Mouse (Mus musculus) left cerebral cortex, postnatal 25 days (tissue): ENCODE data around the gene Dlgap1. TPM values are rescaled to one million over a fixed set of nuclear protein-coding genes. Genes with fewer than 3 reads are reported as not detected.
"Not testable (repeated sequence)": the region's sequence is repeated elsewhere in the genome, so short reads cannot be mapped to it uniquely, and the experiment has no call there.

Source experiments
- DNase-seq, 2 experiments: peaks; one replicate each; pipeline ENCODE4 v3.0.0; 2022; ENCODE audit warnings: low spot score in 2 of 2, mixed read lengths in 1 of 2
- intact Hi-C: fragments of 180-260 bp; cut with DNase I; formaldehyde crosslinking; loops from one replicate; pipeline ENCODE4 v1.15.1; 2025
- total RNA-seq, 2 experiments: library from RNA; stranded (reverse); gene quantifications; 2 replicates each; pipeline ENCODE4 v1.2.3; 2021

Dlgap1 gene
- total RNA-seq, 2 experiments from 2014 or later, result 420 to 443 TPM

DNA sequence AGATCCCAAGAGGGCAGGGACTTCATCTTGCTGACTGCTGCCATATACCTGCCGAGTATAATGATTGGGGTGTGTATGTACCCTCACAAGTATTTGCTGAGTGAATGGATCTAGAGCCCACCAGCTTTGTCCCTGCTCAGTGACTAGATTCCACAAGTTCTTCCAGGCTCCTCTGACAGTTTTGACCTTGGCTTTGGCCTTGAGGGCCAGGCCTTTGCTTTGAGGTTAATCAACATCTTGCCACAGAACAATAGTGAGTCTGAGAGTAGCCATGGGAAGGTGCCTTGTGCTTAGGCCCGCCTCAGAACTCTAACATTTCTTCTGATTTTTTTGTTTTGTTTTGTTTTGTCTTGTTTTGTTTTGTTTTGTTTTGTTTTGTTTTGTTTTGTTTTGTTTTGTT, 837.7 kb downstream of the Dlgap1 start:
- intact Hi-C loops, result no loop called here
- DNase-seq, result no peak

- DNase-seq, result no peak
- intact Hi-C loops, result no loop called here
Observed at GRCm38 (mm10) chr17:70807885-70808284, 839.0 kb downstream of the Dlgap1 start.

DNA sequence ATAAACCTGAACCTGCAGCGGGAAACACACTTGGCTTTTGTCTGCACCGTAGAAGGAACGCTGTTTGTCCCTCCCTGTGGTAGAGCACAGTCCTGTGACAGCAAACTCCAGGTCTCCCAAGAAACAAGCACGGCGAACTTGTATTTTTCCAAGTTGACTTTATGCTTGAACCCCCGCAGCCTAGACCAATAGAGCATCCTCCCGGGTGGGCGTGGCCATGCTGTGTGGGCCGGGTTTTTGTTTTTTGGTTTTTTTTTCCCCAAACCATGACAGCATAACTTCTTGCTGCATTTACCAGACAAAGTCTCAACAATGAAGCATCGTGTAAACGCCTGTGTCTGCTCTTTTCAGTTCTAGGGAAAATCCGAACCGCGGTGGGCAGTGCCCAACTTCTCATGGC, 840.0 kb downstream of the Dlgap1 start:
- no peak for DNase-seq
- intact Hi-C loops, result no loop called here

DNA sequence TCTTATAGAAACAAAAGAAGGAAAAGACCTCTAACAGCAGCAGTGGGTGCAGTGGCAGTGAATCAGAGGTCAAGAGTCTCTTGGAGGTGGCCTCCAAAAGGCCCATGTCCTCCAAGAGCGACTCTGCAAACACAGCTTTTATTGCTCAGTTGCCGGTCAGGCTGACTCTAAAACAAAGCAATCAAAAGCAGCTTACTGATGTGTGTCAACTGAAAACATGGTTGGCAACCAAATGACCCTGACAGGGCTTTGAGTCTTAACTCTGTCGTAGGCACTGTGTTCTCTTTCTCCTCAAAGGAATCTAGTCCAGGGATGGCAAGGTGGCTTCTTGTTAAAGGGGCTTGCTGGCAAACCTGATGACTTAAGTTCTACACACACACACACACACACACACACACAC, 840.9 kb downstream of the Dlgap1 start:
- intact Hi-C loops, result no loop called here
- no peak for DNase-seq

DNA sequence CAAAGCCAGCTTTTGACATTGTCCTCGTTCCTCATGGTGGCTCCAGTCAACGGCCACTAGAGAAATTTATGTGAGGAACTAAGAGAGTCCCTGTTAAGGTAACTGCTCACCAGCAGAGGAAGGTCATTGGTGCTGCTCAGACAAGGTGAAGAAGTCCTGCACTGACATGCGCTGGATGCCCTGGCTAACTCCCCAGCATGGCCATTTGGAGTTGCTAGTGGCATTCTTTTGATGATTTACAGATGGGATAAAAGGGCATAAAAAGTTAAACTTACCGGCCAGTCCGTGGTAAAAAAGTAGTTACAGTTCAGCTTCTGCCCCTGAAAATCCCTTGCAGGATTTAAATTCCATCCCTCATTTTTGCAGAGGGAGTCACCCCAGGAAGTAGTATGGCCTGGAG, 841.9 kb downstream of the Dlgap1 start:
- no peak for DNase-seq
- intact Hi-C loops, result no loop called here

DNA sequence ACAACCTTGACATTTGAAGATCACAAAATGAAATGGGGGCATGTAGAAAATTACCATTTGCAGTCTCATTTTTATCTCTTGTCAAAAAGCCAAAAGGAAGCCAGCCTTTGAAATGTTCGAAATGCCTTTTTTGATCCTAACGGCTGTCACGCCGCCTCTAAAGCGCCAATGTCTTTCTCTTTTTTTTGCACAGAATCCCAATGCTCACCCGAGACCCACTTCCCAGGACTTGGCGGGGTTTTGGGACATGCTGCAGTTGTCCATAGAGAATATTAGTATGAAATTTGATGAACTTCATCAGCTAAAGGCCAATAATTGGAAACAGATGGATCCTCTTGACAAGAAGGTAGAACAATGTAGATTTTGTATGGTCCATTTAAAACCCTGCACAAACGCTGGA, 846.1 kb downstream of the Dlgap1 start:
- no peak for DNase-seq
- intact Hi-C loops, result no loop called here

DNA sequence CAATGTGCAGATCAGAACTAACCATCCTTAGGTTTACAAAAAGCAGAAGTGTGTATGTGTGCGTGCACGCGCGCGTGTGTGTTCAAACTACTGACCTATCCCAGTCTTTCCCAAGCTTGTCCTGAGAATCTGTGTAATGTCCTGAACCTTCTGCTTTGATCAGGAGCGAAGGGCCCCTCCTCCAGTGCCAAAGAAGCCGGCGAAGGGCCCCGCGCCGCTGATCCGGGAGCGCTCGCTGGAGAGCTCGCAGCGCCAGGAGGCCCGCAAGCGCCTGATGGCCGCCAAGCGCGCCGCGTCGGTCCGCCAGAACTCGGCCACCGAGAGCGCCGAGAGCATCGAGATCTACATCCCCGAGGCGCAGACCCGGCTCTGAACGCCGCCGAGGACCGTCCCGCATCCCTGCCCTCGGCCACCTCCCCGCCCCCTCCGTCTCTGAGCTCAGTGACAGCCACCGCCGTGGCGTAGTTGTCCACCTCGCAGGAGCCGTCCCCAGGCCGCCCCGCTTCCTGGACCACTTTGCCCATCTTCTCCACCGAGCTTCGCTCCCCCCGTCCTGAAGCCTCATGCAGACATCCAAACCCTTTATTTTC, 849.1 kb downstream of the Dlgap1 start:
- no peak for DNase-seq
- intact Hi-C loops, result no loop called here

DNA sequence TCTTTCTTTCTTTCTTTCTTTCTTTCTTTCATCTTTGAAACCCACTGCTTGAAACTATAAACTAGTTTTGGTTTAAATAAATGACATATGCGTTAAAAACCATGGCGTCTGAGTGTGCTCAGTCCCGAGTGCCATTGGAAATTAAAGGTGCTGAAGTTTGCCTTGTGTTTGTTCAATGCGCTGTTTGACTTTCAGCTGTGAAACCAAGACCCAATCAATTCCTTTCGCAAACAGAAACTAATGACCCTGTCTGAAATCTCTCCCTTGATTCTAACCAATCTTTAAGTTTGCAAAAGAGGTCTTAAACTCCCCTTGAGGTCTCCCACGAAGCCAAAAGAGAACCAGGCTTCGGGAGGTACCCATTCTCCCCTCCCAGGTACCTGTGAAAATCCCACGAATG, 854.2 kb downstream of the Dlgap1 start:
- intact Hi-C loops, result no loop called here
- DNase-seq, result no peak

- intact Hi-C loops, result no loop called here
- DNase-seq, result peak; percentile 83 to 85
Observed at GRCm38 (mm10) chr17:70826227-70826626, 857.4 kb downstream of the Dlgap1 start.

DNA sequence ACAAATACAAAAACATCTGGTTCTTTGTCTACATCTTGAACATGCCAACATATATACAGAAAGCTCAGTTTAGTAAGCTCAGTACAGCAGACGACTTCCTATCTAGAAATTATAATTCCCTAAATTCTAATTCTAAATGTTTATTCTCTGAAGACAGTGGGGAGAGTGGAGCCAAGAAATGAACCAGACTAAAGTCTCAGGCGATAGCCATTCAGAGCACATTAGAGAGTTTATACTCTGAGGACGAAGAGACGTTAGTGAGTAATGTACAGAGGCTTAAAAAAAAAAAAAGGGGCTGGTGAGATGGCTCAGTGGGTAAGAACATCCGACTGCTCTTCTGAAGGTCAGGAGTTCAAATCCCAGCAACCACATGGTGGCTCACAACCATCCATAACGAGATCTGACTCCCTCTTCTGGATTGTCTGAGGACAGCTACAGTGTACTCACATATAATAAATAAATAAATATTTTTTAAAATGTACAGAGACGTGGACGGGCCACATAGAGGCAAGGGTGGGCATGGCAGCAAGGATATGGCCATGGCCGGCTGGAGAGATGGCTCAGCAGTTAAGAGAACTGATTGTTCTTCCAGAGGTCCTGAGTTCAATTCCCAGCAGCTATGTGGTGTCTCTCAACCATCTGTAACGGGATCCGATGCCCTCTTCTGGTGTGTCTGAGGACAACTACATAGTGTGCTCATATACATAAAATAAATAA, 858.7 kb downstream of the Dlgap1 start:
- DNase-seq, intact Hi-C loops: not testable (repeated sequence)

DNA sequence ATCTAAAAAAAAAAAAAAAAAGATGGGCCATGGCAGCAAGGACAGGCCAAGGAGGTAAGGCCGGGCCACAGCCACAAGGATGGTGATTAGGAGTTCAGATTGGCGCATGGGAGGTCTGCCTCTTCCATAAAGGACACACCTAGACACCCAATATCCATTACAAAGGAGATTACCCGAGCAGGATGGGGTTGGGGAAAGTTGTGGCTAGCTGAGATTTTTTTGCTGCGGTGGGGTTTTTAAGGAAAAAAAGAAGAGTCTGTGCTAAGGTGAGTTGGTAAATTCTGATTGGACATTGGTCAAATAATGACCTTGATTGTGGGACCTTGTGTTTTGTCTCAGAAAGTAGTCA, 859.3 kb downstream of the Dlgap1 start:
- intact Hi-C loops, result no loop called here
- no peak for DNase-seq

DNA sequence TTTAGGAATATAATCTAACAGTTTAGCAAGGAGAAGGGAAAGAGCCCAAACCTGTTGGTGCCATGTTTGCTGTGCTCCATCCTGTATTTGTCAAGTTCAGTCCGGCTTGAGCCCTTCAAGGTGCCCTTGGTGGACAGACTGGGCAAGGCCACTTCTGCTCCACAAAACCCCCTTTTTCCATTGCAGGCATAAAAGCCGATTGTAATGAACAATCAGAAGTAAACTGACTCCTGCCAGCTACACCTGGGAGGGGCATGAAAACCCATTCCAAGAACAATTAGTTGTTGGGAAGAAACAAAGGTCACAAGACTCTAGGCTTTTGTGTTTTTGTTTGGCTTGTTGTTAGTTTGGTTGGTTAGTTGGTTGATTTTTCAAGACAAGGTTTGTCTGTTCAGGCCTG, 859.7 kb downstream of the Dlgap1 start:
- intact Hi-C loops, result no loop called here

GRCm38 (mm10) chr17:70829217-70829616, 860.3 kb downstream of the Dlgap1 start:
- no peak for DNase-seq
- intact Hi-C loops, result no loop called here

More for the DNA sequence above, 859.7 kb downstream of the Dlgap1 start:
- DNase-seq, result no peak

DNA sequence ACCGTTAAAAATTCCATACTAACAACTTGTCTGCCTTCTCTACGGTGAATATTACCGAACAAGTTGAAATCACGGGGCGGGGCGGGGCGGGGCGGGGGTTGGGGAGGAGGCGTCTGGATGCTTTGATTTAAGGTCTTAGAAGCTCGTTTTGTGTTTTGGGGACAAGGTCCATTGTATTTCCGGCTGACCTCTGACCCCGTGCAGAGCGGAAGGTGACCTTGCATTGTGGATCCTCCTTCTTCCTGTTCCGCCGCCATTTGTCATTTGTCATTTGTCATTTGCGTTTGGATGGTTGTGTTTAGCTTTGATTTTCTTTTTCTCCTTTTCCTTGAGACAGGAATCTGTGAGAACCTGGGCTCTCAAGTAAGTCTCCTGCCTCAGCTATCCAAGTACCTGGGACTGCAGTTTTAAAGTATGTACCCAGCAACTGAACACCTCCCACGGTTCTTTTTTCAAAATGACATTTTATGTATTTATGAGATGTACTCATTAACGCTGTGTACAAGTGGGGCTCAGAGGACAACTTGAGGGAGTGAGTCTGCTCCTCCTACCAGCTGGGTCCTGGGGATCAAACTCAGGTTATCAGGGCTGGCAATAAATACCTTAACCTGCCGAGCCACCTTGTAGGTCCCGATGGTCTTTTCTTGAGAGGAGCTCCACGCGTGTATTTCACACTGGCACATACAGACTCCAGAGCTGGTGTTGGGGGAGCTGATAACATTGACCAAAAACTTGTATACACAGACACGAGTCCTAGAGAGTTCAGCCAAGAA, 861.3 kb downstream of the Dlgap1 start:
- no peak for DNase-seq
- intact Hi-C loops, result no loop called here

DNA sequence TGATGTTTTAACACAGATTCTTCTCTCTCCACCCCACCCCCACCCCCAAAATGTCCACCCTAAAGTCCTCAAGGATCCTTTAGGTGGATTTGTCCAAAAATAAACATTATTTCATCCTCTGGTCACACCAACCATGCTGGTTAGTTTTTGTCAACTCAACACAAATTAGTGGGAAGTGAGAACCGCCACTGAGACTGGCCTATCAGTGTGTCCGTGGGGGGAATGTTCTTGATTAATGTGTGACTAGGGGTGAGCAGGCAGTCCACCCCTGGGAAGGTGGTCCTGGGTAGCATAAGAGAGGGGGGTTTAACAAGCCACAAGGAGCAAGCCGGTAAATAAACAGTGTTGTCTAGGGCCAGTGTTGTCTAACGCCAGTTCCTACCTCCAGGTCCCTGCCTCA, 862.7 kb downstream of the Dlgap1 start:
- no peak for DNase-seq
- intact Hi-C loops, result no loop called here

DNA sequence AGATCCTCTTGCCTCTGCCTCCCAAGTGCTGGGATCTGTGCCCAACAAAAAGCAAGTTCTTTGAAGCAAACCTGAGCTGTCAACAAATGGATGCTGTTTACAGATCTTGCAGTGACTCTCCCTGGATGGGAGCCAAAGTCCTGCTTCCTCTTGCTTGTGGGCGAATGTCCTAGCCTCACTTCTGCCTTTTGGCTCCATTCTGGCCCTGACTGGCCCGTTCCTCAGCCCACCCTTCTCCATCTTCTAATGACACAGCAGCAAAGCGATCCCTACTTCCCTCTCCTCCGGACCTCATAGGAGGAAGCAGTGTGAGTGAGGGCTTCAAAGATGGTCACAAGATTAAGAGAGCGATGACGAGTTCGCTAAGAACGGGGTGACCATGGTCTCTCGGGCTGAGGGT, 863.7 kb downstream of the Dlgap1 start:
- intact Hi-C loops, result no loop called here
- peak in 1 of 2 experiments; percentile 68 for DNase-seq

DNA sequence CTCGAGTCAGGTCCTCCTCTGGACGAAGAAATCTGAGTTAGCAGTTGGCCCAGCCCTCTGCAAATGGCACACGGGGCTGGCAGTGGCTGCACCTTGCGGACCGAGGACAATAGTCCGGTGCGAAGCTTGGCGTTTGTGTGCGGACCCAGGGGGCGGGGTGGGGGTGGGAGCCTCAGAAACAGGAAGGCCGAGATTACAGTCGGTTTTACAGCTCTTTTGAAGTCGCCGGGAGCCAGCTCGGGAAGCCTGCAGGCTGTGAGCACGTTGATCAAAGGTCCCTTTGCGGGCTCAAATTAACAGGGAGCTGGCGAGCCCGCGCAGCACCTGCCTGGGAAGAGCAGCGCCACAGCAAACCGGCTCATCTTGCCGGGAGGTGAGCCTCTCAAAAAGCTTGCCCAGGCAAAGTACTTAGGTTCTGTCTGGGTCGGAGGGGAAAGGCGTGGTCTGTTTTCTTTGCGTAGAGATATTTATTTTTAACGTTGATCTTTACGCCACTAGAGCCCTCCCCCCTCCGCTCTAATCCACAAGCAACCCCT, 865.6 kb downstream of the Dlgap1 start:
- DNase-seq, result no peak

DNA sequence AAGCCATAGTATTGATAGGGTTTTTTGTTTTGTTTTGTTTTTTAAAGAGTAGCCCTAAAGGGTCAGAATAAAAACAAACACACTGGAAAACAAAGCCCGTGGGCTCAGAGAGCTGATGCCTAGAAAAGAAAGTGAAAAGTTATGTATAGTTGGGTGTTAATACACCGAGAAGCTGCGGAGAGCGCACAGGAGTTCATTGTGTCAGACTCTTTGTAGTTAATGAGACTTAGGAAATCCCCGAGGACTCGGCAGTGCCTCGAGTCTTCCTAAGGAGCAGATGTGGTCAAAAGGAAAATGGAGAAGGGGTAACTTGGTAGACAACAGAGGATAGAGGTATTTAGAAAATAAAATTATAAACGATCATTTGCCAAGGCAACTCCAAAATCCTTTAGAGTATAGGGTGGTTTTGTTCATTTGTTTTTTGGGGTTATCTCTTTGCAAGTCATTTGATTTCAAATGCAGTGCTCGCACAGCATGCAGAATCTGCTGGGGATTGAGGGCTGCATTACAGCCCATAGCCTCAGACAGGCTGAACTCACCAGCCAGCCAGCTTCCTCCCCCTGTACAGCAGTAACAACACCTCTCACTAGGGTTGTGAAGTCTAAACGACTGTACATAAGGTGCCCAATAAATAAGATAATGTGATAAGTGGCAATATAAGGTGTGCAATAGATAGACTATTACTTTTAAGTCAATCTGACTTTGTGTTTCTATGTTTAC, 866.4 kb downstream of the Dlgap1 start:
- no peak for DNase-seq
- intact Hi-C loops, result no loop called here

More for the DNA sequence above, 865.6 kb downstream of the Dlgap1 start:
- intact Hi-C loops, result no loop called here

- intact Hi-C loops, result no loop called here
- no peak for DNase-seq
Observed at GRCm38 (mm10) chr17:70836820-70837219, 867.9 kb downstream of the Dlgap1 start.

DNA sequence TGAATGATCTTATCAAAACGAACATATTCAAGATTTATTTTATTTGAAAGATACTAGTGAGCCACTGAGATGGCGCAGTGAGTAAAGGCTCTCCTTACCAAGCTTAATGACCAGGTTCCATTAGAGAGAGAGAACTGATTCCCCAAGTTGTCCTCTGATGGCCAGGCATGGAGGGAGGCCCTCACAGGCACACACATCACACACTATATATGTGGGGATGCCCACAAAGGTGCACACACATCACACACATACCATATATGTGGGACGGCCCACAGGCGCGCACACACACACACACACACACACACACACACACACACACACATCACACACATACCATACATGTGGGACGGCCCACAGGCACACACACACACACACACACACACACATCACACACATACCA, 868.6 kb downstream of the Dlgap1 start:
- DNase-seq, intact Hi-C loops: not testable (repeated sequence)
